Mouse (Mus musculus) cerebellum, postnatal 25 days (tissue): Measurements from ENCODE around the gene Edn2.

ENCODE experiments used
- DNase-seq, 2 experiments: peaks; one replicate each; pipeline ENCODE4 v3.0.0; 2021; ENCODE audit warnings: mixed read lengths in 2 of 2

Edn2 gene

GRCm38 (mm10) chr4:120206471-120206891, 45.5 kb downstream of the Edn2 start:
- DNase-seq = peak; percentile 62 to 64

DNA sequence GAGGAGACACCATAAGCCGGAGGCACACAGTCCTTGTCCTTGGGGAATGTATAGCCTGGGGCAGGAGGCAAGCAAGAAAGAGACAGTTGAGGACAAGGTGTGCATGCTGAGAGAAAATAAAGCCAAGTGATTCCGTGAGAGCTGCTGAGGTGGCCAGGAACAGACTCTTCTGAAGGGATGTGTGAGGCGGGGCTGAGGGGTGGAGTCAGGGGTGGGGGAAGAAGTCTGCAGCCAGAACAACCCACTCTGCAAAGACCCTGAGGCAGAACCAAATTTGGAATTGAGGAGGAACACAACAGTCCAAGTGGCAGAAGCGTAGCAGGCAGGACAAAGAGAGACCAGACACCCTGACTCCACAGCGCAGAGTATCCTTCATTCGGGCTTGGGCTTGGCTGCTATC, 51.1 kb downstream of the Edn2 start:
- no peak for DNase-seq

DNA sequence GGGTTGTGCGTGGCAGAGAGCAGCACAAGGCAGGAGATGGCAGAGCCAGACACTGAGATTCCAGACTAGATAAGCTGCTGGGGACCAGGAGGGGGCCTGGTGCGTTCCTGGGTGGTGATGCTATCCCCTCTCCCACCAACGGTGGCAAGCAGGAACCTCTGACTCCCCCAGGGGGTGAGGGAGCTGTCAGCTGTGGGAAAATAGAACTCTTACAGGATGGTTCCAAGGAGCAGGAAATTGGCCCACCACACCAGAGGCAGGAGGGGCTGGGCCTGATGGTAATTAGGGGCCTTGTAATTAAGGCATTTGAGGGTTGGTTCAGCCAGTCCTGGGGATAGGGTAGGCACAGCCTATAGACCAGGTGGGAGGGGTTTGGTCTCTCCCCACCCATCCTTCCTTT, 51.8 kb downstream of the Edn2 start:
- DNase-seq = no peak

DNA sequence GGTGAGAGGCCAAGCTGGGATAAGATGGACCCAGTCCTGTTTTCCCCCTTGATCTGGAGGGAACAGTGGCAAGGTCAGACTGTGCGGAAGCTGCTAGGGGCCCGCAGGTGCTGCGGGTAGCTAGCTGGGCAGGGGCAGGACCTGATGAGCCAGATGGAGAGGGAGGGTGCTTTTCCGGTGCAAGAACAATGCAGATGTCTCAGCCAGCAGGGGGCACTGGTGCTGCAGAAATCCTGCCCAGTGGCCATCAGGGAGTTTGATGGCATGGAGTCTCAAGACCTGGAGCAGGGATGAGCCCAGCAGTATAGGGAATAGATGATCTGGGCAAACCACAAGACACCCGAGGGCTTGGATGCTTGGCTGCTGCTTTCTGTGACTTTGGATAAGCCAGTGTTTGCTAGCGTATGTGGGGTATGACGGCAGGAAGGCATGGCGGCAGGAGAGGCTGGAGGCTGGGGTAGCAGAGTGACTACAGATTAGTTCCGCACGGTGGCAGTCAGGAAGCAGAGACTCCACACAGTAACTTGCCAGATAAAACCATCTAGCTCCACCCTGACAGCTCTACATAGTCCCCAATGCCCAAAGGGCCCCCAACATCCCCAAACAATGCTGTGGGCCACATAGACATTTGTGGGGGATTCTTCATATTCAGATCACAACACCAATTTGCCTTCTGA, 55.0 kb downstream of the Edn2 start:
- peak; percentile 72 to 83 for DNase-seq

- no peak for DNase-seq
These were observed 55.9 kb downstream of the Edn2 start for GRCm38 (mm10) chr4:120216883-120217282.
